Mouse (Mus musculus): ENCODE measurements around the gene Ooep. TPM values are rescaled to one million over a fixed set of nuclear protein-coding genes. Genes with fewer than 3 reads are reported as not detected.

Ooep gene
- 32.6 and 47.5 TPM in 2 replicates for polyA plus RNA-seq (2015; fragmentation: Nextera tagmentation; extraction: Ambion mirVana)

GRCm38 (mm10) chr9:78378113-78378785 lies at the start of gene Ooep:
Gene Ooep (minus strand): TSS chr9:78378725.

GRCm38 (mm10) chr9:78395630-78396351 lies 17.3 kb upstream of the Ooep start, which contains the start of gene Ddx43:
Gene Ddx43 (plus strand): TSS chr9:78395777.

GRCm38 (mm10) chr9:78367959-78368358 lies 10.6 kb downstream of the Ooep start, which contains the start of gene Dppa5a:
Gene Dppa5a (minus strand): TSS chr9:78368177.

GRCm38 (mm10) chr9:78355611-78356010 lies 22.9 kb downstream of the Ooep start, which contains the start of gene Gsta2:
Gene Gsta2 (minus strand): TSS chr9:78355788.

GRCm38 (mm10) chr9:78327289-78327688 lies 51.2 kb downstream of the Ooep start, which contains the start of gene Omt2b:
Gene Omt2b (plus strand): TSS chr9:78327589.

Other genes with a start within 250 kb of the Ooep start
- 481 and 522 TPM in 2 replicates for gene Gsta4, start 196.0 kb downstream of the Ooep start, polyA plus RNA-seq (2015; fragmentation: Nextera tagmentation; extraction: Ambion mirVana)
- gene Gsta1, start 148.1 kb downstream of the Ooep start, polyA plus RNA-seq (2015; fragmentation: Nextera tagmentation; extraction: Ambion mirVana) = 1.9 and 2.7 TPM in 2 replicates
- gene Gm3776, start 121.6 kb downstream of the Ooep start, polyA plus RNA-seq (2015; fragmentation: Nextera tagmentation; extraction: Ambion mirVana) = 1.4 and 1.5 TPM in 2 replicates
- gene Gm10639, start 88.8 kb downstream of the Ooep start, polyA plus RNA-seq (2015; fragmentation: Nextera tagmentation; extraction: Ambion mirVana) = 0.45 TPM in 1 of 2 replicates, not detected in the other
- gene Omt2a, start 63.9 kb downstream of the Ooep start, polyA plus RNA-seq (2015; fragmentation: Nextera tagmentation; extraction: Ambion mirVana) = 0.23 and 0.41 TPM in 2 replicates
- gene Omt2b, start 51.1 kb downstream of the Ooep start, polyA plus RNA-seq (2015; fragmentation: Nextera tagmentation; extraction: Ambion mirVana) = not detected in 2 replicates
- gene Gsta2, start 22.9 kb downstream of the Ooep start, polyA plus RNA-seq (2015; fragmentation: Nextera tagmentation; extraction: Ambion mirVana) = 9.0 and 11.7 TPM in 2 replicates
- 4.1 TPM in 2 replicates for gene Dppa5a, start 10.5 kb downstream of the Ooep start, polyA plus RNA-seq (2015; fragmentation: Nextera tagmentation; extraction: Ambion mirVana)
- 0.23 and 0.58 TPM in 2 replicates for gene Ddx43, start 17.1 kb upstream of the Ooep start, polyA plus RNA-seq (2015; fragmentation: Nextera tagmentation; extraction: Ambion mirVana)
- 1.6 and 1.7 TPM in 2 replicates for gene Cgas, start 64.5 kb upstream of the Ooep start, polyA plus RNA-seq (2015; fragmentation: Nextera tagmentation; extraction: Ambion mirVana)
- gene Mto1, start 69.5 kb upstream of the Ooep start, polyA plus RNA-seq (2015; fragmentation: Nextera tagmentation; extraction: Ambion mirVana) = 14.5 and 15.9 TPM in 2 replicates
- gene Gm17324, start 70.1 kb upstream of the Ooep start, polyA plus RNA-seq (2015; fragmentation: Nextera tagmentation; extraction: Ambion mirVana) = 0.75 and 0.99 TPM in 2 replicates
- gene Eef1a1, start 110.4 kb upstream of the Ooep start, polyA plus RNA-seq (2015; fragmentation: Nextera tagmentation; extraction: Ambion mirVana) = 3,366 and 3,387 TPM in 2 replicates
- 6.8 and 8.5 TPM in 2 replicates for gene Slc17a5, start 209.3 kb upstream of the Ooep start, polyA plus RNA-seq (2015; fragmentation: Nextera tagmentation; extraction: Ambion mirVana)
- 3.0 and 3.5 TPM in 2 replicates for gene Cd109, start 236.8 kb upstream of the Ooep start, polyA plus RNA-seq (2015; fragmentation: Nextera tagmentation; extraction: Ambion mirVana)

All from urinary bladder, postnatal 0 days (tissue).